Mouse (Mus musculus) cortical plate, adult 2 months (tissue): ENCODE results near the gene Tesk2.

ENCODE experiments used
- CTCF ChIP-seq: fragments of 200-500 bp; IDR thresholded peaks from 2 replicates; pipeline ENCODE4 v1.5.1; 2011; ENCODE audit warnings: mild to moderate bottlenecking, control low read depth, low read length; ENCODE audit not compliant: insufficient read depth; ENCODE audit errors: extremely low read depth
- POLR2A ChIP-seq: fragments of 200-500 bp; IDR thresholded peaks from 2 replicates; pipeline ENCODE4 v1.6.1; 2011; ENCODE audit warnings: mild to moderate bottlenecking, low read length, control low read depth; ENCODE audit not compliant: insufficient read depth; ENCODE audit errors: extremely low read depth

DNA sequence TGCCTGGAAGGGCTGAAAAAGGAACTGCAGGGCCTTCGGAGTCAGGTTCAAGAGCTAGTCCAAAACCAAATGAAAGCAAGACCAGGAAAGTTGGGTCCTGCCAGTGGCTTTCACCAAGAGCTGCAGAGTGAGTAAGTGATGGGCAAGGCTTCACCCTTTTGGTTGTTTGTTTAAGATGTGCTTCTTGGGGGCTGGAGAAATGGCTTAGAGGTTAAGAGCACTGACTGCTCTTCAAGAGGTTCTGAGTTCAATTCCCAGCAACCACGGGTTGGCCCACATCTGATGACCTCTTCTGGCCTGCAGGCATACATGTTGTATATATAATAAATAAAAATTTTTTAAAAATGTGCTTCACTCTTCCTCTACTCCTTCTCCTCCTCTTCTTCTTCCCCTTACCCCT, 10.6 kb upstream of the Tesk2 start:
- no peak for TF ChIP-seq POLR2A
- TF ChIP-seq CTCF = no peak
